Mouse (Mus musculus): Measurements from ENCODE around the gene Nrxn1.

The Nrxn1 gene

GRCm38 (mm10) chr17:90419615-90420014 lies 673.3 kb downstream of the Nrxn1 start:
- DNase-seq: no peak

GRCm38 (mm10) chr17:90396357-90396756 lies 696.5 kb downstream of the Nrxn1 start:
- DNase-seq: no peak

- no peak for DNase-seq
Observed at GRCm38 (mm10) chr17:90394606-90395005, 698.3 kb downstream of the Nrxn1 start.

GRCm38 (mm10) chr17:90392751-90393150 lies 700.1 kb downstream of the Nrxn1 start:
- no peak for DNase-seq

- no peak for DNase-seq
Observed at GRCm38 (mm10) chr17:90390316-90391212, 702.3 kb downstream of the Nrxn1 start.

- no peak for DNase-seq
Observed at GRCm38 (mm10) chr17:90384856-90385255, 708.0 kb downstream of the Nrxn1 start.

- DNase-seq: no peak
Observed at GRCm38 (mm10) chr17:90382496-90383443, 710.1 kb downstream of the Nrxn1 start.

- no peak for DNase-seq
Observed at GRCm38 (mm10) chr17:90376533-90376932, 716.3 kb downstream of the Nrxn1 start.

GRCm38 (mm10) chr17:90362169-90362568 lies 730.7 kb downstream of the Nrxn1 start:
- DNase-seq: no peak

GRCm38 (mm10) chr17:90349385-90350095 lies 743.3 kb downstream of the Nrxn1 start:
- no peak for DNase-seq

- no peak for DNase-seq
Observed at GRCm38 (mm10) chr17:90346735-90347475, 746.0 kb downstream of the Nrxn1 start.

- DNase-seq: no peak
Observed at GRCm38 (mm10) chr17:90333445-90333844, 759.4 kb downstream of the Nrxn1 start.

- no peak for DNase-seq
Observed at GRCm38 (mm10) chr17:90323674-90324073, 769.2 kb downstream of the Nrxn1 start.

GRCm38 (mm10) chr17:90272225-90272624 lies 820.6 kb downstream of the Nrxn1 start:
- DNase-seq: no peak

- DNase-seq: no peak
Observed at GRCm38 (mm10) chr17:90271165-90271564, 821.7 kb downstream of the Nrxn1 start.

GRCm38 (mm10) chr17:90269143-90269542 lies 823.7 kb downstream of the Nrxn1 start:
- DNase-seq: no peak

- DNase-seq: no peak
Observed at GRCm38 (mm10) chr17:90253451-90254131, 839.3 kb downstream of the Nrxn1 start.

- no peak for DNase-seq
Observed at GRCm38 (mm10) chr17:90252196-90252595, 840.7 kb downstream of the Nrxn1 start.

GRCm38 (mm10) chr17:90247071-90247849 lies 845.6 kb downstream of the Nrxn1 start:
- DNase-seq: no peak

GRCm38 (mm10) chr17:90244339-90244738 lies 848.5 kb downstream of the Nrxn1 start:
- no peak for DNase-seq

- DNase-seq: no peak
Observed at GRCm38 (mm10) chr17:90238964-90239363, 853.9 kb downstream of the Nrxn1 start.

All from kidney, adult 9 months (tissue).